Comparison of ENCODE assay signal across 9 mouse cellular contexts in genomic region chr3:31083507-31084245, GRCm38 (mm10). TPM values are rescaled to one million over a fixed set of nuclear protein-coding genes. Genes with fewer than 3 reads are reported as not detected.
DNase-seq lines count a peak whose midpoint lies in the region; ATAC-seq lines count a peak whose summit lies in the region.
"Had no signal": no experiment of that assay in that cellular context is flagged by ENCODE, and none has a peak within 500 bp of the region (broad histone marks: within the 10 kb centered on the region; RNA-seq: fewer than 3 reads in every experiment).

No protein-coding gene starts in this region.

- WGBS in hindbrain, embryonic 10.5 days = 72% methylated on average over 12 of the region's 12 CpGs
- 50% methylated on average over 12 of the region's 12 CpGs for WGBS in hindbrain, embryonic 12.5 days
- WGBS in hindbrain, embryonic 14.5 days = 47% methylated on average over 12 of the region's 12 CpGs
- 20% methylated on average over 12 of the region's 12 CpGs for WGBS in liver, embryonic 13.5 days (ENCODE audit: insufficient replicate concordance)
- 43% methylated on average over 12 of the region's 12 CpGs for WGBS in neural tube, embryonic 14.5 days

- H3K27me3 ChIP-seq in hindbrain, embryonic 10.5 days (ENCODE audit: insufficient read depth, poor library complexity, severe bottlenecking) = no peaks in the 10 kb centered on the region
- no peaks in the 10 kb centered on the region for H3K27me3 ChIP-seq in hindbrain, embryonic 12.5 days
- no peaks in the 10 kb centered on the region for H3K27me3 ChIP-seq in hindbrain, embryonic 14.5 days (ENCODE audit: control insufficient read depth, insufficient read depth, low read length)
- H3K27me3 ChIP-seq in liver, embryonic 13.5 days = no peaks in the 10 kb centered on the region
- no peaks in the 10 kb centered on the region for H3K27me3 ChIP-seq in neural tube, embryonic 14.5 days (ENCODE audit: control insufficient read depth, insufficient read depth, low read length)

- no peak for ATAC-seq in hindbrain, embryonic 12.5 days (ENCODE audit: low FRiP score)
- peak; percentile 99 for ATAC-seq in common myeloid progenitor, adult 5-6 weeks (replicated peaks; ENCODE audit: low read depth, poor library complexity, severe bottlenecking)
- peak; percentile 43; the same call in 1 of the 2 replicates for ATAC-seq in hindbrain, embryonic 14.5 days (ENCODE audit: low FRiP score)
- peak; percentile 42; the same call in 1 of the 2 replicates for ATAC-seq in liver, embryonic 13.5 days (ENCODE audit: low read depth)
- ATAC-seq in neural tube, embryonic 14.5 days (ENCODE audit: low read depth) = peak; percentile 53; the same call in 1 of the 2 replicates

- 0 out of 2 replicates have a peak overlapping the region, but pooled peaks have one; percentile 16 for H3K27ac ChIP-seq in hindbrain, embryonic 10.5 days
- H3K27ac ChIP-seq in hindbrain, embryonic 12.5 days = no peak overlapping the region
- no peak overlapping the region for H3K27ac ChIP-seq in hindbrain, embryonic 14.5 days
- no peak overlapping the region for H3K27ac ChIP-seq in liver, embryonic 13.5 days
- H3K27ac ChIP-seq in neural tube, embryonic 14.5 days (ENCODE audit: low read depth, low read length) = no peak overlapping the region

- no peak overlapping the region for H3K9ac ChIP-seq in hindbrain, embryonic 12.5 days
- no peak overlapping the region for H3K9ac ChIP-seq in hindbrain, embryonic 14.5 days
- no peak overlapping the region for H3K9ac ChIP-seq in liver, embryonic 13.5 days
- no peak overlapping the region for H3K9ac ChIP-seq in neural tube, embryonic 14.5 days (replicated peaks; ENCODE audit: low read depth, low read length)

- no peak overlapping the region for H3K4me2 ChIP-seq in hindbrain, embryonic 12.5 days (replicated peaks)
- peak overlapping the region; percentile 22 for H3K4me2 ChIP-seq in hindbrain, embryonic 14.5 days (replicated peaks)
- H3K4me2 ChIP-seq in liver, embryonic 13.5 days = peak overlapping the region; percentile 14; the same call in 1 of the 2 replicates
- no peak overlapping the region for H3K4me2 ChIP-seq in neural tube, embryonic 14.5 days (ENCODE audit: low read depth, low read length)

- DNase-seq in hindbrain, embryonic 10.5 days (ENCODE audit: low spot score) = no peak
- DNase-seq in hindbrain, embryonic 14.5 days (ENCODE audit: low spot score) = peak; percentile 47
- DNase-seq in liver, embryonic 13.5 days = no peak
- no peak for DNase-seq in layer of hippocampus, postnatal 14 days (ENCODE audit: low spot score in 2 of 2)
- DNase-seq in cerebellum, adult 11-12 months = no peak

- no peaks in the 10 kb centered on the region for H3K9me3 ChIP-seq in hindbrain, embryonic 10.5 days
- H3K9me3 ChIP-seq in hindbrain, embryonic 12.5 days (replicated peaks) = no peaks in the 10 kb centered on the region
- H3K9me3 ChIP-seq in hindbrain, embryonic 14.5 days (ENCODE audit: control insufficient read depth, low read length) = no peaks in the 10 kb centered on the region
- H3K9me3 ChIP-seq in liver, embryonic 13.5 days (replicated peaks) = no peaks in the 10 kb centered on the region
- H3K9me3 ChIP-seq in neural tube, embryonic 14.5 days (ENCODE audit: control insufficient read depth, low read length) = no peaks in the 10 kb centered on the region
- H3K9me3 ChIP-seq: G1E had no signal

- no peak overlapping the region for H3K4me3 ChIP-seq in hindbrain, embryonic 10.5 days
- no peak overlapping the region for H3K4me3 ChIP-seq in hindbrain, embryonic 12.5 days
- no peak overlapping the region for H3K4me3 ChIP-seq in hindbrain, embryonic 14.5 days (replicated peaks; ENCODE audit: low read length)
- no peak overlapping the region for H3K4me3 ChIP-seq in liver, embryonic 13.5 days (replicated peaks)
- no peak overlapping the region for H3K4me3 ChIP-seq in neural tube, embryonic 14.5 days (ENCODE audit: low read depth, low read length)

- no peaks in the 10 kb centered on the region for H3K36me3 ChIP-seq in hindbrain, embryonic 10.5 days
- H3K36me3 ChIP-seq in hindbrain, embryonic 12.5 days = no peaks in the 10 kb centered on the region
- no peaks in the 10 kb centered on the region for H3K36me3 ChIP-seq in hindbrain, embryonic 14.5 days (replicated peaks; ENCODE audit: control insufficient read depth, insufficient read depth)
- no peaks in the 10 kb centered on the region for H3K36me3 ChIP-seq in liver, embryonic 13.5 days
- no peaks in the 10 kb centered on the region for H3K36me3 ChIP-seq in neural tube, embryonic 14.5 days (ENCODE audit: control insufficient read depth, insufficient read depth, low read length)
- H3K36me3 ChIP-seq: G1E had no signal

- peaks cover 11% of the 10 kb centered on the region for H3K4me1 ChIP-seq in hindbrain, embryonic 10.5 days (replicated peaks)
- peaks cover 7% of the 10 kb centered on the region; the same call in 1 of the 2 replicates for H3K4me1 ChIP-seq in hindbrain, embryonic 12.5 days
- H3K4me1 ChIP-seq in hindbrain, embryonic 14.5 days (replicated peaks; ENCODE audit: control insufficient read depth, insufficient read depth, low read length) = peaks cover 6% of the 10 kb centered on the region; the same call in 1 of the 2 replicates
- H3K4me1 ChIP-seq in liver, embryonic 13.5 days (replicated peaks) = peaks cover 6% of the 10 kb centered on the region
- H3K4me1 ChIP-seq in neural tube, embryonic 14.5 days (ENCODE audit: control insufficient read depth, insufficient read depth, low read length) = no peaks in the 10 kb centered on the region

RNA-seq across cellular contexts. Expression of gene Skil, which starts 11.2 kb away (rescaled TPM):
- 34.4 and 37.3 TPM in 2 replicates for polyA plus RNA-seq in hindbrain, embryonic 10.5 days (2016; fragmentation: Nextera tagmentation; extraction: Ambion mirVana)
- 51.9 and 52.8 TPM in 2 replicates for polyA plus RNA-seq in hindbrain, embryonic 12.5 days (2016; fragmentation: Nextera tagmentation; extraction: Ambion mirVana)
- total RNA-seq in common myeloid progenitor, adult 5-6 weeks (2017) = 22.9 and 32.8 TPM in 2 replicates
- 34.4 and 36.5 TPM in 2 replicates for polyA plus RNA-seq in hindbrain, embryonic 14.5 days (2014; fragmentation: Nextera tagmentation; extraction: Ambion mirVana)
- polyA plus RNA-seq in liver, embryonic 13.5 days (2015; fragmentation: Nextera tagmentation; extraction: Ambion mirVana) = 4.9 and 5.8 TPM in 2 replicates
- 38.3 and 39.7 TPM in 2 replicates for polyA plus RNA-seq in neural tube, embryonic 14.5 days (2014; fragmentation: Nextera tagmentation; extraction: Ambion mirVana)
- total RNA-seq in layer of hippocampus, postnatal 14 days (2021) = 10 to 100 TPM; 62.7 to 63.9 TPM

Comparison
In these comparisons a context has a peak if more than half of its experiments do, and no peak if none do; other contexts are left out.
1. H3K4me2 ChIP-seq: peak in hindbrain, embryonic 14.5 days (single experiment) and liver, embryonic 13.5 days (single experiment); none in hindbrain, embryonic 12.5 days (single experiment) and neural tube, embryonic 14.5 days (single experiment).